Mouse (Mus musculus) gastrocnemius, adult 2 months (tissue): ENCODE measurements around the gene Vmn2r36. TPM values are rescaled to one million over a fixed set of nuclear protein-coding genes. Genes with fewer than 3 reads are reported as not detected.
"Not testable (repeated sequence)": the region's sequence is repeated elsewhere in the genome, so short reads cannot be mapped to it uniquely, and the experiment has no call there.

Source experiments
- DNase-seq: peaks from one replicate; pipeline ENCODE4 v3.0.0; 2022
- H3K27ac ChIP-seq: fragments of 200-600 bp; 2 replicates; pipeline ENCODE4 v1.8.1; 2022; ENCODE audit warnings: mild to moderate bottlenecking
- H3K4me3 ChIP-seq: fragments of 200-600 bp; 2 replicates; pipeline ENCODE4 v1.8.1; 2022; ENCODE audit warnings: mild to moderate bottlenecking, moderate library complexity
- intact Hi-C: fragments of 180-260 bp; cut with DNase I; formaldehyde crosslinking; loops from one replicate; pipeline ENCODE4 v1.15.1; 2025
- long read RNA-seq, 2 experiments: library from polyadenylated mRNA; stranded (forward); transcript quantifications; one replicate each; pipeline ENCODE4 v2.0.0; 2021
- total RNA-seq, 2 experiments: library from RNA; stranded (reverse); gene quantifications; 2 replicates each; pipeline ENCODE4 v1.2.3; 2021

Gene Vmn2r36
- not detected for total RNA-seq
- long read RNA-seq, experiment 1: 0 reads
- long read RNA-seq, experiment 2: 0 reads

GRCm38 (mm10) chr7:7902395-7902794 is at the start of gene Vmn2r36:
TSS of gene Vmn2r36 (minus strand) at chr7:7902495.
- intact Hi-C loops: not testable (repeated sequence)

More at GRCm38 (mm10) chr7:7902395-7902794, at the start of gene Vmn2r36:
- not testable (repeated sequence) for DNase-seq, H3K27ac ChIP-seq, H3K4me3 ChIP-seq

Other genes with a start within 250 kb of the Vmn2r36 start
- not detected for gene Vmn2r34, start 213.0 kb downstream of the Vmn2r36 start, total RNA-seq
- not detected for gene Vmn2r35, start 82.6 kb downstream of the Vmn2r36 start, total RNA-seq